Mouse (Mus musculus): ENCODE data around the gene Islr.

Islr gene

GRCm38 (mm10) chr9:58196610-58197567 lies 7.2 kb downstream of the Islr start:
- DNase-seq: no peak

GRCm38 (mm10) chr9:58196141-58196540 lies 8.0 kb downstream of the Islr start:
- DNase-seq: no peak

DNA sequence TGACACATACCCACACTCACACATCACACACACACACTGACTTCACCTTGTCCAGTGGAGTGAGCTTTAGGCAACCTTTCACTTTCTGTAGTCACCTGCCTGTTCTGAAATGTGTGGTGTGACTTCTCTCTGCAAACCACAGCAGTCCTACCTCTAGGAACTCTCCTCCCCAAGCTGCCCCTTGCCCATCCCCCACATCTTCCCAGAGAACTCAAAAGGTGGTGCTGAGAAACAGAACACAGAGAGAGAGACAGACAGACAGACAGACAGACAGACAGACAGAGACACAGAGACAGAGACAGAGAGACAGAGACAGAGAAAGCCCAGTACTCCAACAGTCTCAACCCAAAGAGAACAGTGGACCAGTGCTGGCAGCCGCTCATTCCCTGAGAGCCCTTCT lies 8.4 kb downstream of the Islr start:
- DNase-seq: no peak

GRCm38 (mm10) chr9:58194222-58194621 lies 9.9 kb downstream of the Islr start:
- DNase-seq: no peak

- no peak for DNase-seq
These were observed 19.6 kb downstream of the Islr start for GRCm38 (mm10) chr9:58184456-58184855.

DNA sequence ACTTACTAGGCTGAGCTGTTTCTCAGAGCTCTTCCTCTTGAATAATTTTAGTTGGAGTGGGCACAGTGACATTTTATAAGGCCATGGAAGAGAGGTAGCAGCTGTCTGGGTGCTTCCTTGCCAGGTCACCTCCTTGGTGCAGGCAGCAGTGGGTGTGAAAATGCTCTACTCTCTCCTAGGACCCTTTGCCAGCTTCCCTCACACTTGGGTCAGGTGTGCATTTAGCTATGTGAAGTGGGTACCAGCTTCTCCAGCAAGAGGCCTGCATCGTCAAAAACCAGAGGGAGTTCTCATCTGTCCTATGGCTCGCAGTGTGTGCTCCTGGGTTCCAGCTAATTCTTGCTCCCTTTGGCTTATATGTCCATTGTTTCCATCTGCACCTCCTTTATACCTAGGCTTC lies 24.7 kb downstream of the Islr start:
- DNase-seq: no peak

DNA sequence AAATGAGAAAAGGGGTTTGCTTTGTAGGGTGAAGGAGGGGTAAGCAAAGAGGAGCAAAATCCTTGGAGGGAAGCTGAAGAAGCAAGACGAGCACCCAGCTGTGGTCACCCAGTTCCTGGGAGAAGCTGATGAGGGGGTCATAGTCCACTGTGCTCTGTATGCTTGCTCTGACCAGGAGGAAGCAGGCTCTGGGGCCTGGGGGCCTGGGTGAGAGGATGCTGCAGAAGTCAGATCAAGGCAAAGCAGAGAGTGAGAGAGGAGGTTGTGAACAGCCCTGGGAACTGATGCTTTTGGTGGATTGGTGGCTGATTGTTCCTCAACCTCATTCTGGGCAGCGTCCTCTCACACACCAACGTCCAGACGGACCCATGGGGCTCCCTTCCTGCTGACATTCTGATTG lies 26.9 kb downstream of the Islr start:
- no peak for DNase-seq

DNA sequence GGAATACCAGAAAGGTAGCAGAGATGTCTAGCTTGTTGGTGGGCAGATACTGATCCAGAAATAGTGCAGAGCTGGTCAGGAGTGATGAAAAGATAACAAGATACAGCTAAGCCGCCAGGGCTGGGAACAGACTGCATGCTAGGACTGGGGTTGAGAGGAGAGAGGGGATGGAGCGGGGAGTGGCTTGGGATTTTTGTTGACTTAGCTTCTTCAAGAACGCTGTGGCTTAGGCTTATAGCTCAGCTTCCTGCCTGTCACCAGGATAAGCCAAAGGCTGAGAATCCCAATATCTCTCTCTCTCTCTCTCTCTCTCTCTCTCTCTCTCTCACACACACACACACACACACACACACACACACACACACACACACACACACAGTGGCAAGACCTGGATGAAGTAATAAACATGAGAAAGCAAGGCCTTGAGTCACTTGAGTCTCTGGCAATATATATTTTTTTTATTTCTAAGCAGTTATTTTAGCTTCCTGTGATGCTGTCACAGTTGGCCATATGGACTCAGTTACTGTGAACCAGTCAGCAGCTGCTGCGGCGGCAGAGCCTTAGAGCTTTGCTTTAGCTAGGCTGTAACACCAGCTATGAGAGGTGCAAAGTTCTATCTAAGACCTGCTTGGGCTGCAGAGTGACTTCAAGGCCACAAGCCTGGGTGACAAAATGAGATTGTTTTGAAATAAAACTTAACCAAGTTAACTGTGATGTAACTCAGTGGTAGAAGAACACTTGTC lies 28.2 kb downstream of the Islr start:
- DNase-seq: no peak

DNA sequence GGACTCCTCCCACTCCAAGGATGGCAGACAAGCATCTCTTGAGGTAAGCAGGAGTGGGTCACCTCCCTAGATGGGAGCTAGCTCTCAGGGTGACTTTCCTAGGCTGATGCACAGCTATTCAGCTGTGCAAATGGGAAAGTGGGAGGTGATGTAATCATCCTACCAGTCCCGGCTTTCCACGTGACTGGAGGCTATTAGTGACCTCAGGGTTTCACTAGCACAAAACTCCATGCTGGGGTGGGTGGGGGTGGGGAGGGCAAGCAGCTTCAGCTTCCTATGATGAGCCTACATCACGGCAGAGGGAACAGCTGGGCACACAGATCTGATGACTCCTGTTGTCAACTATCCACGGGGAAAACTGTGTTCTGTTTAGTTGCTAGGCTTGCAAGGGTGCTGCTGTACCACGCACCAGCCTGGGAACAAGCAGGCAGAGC lies 29.3 kb downstream of the Islr start:
- DNase-seq: no peak

GRCm38 (mm10) chr9:58172863-58173262 lies 31.2 kb downstream of the Islr start:
- DNase-seq: no peak

GRCm38 (mm10) chr9:58169426-58169825 lies 34.7 kb downstream of the Islr start:
- DNase-seq: no peak

GRCm38 (mm10) chr9:58168880-58169279 lies 35.2 kb downstream of the Islr start:
- no peak for DNase-seq

DNA sequence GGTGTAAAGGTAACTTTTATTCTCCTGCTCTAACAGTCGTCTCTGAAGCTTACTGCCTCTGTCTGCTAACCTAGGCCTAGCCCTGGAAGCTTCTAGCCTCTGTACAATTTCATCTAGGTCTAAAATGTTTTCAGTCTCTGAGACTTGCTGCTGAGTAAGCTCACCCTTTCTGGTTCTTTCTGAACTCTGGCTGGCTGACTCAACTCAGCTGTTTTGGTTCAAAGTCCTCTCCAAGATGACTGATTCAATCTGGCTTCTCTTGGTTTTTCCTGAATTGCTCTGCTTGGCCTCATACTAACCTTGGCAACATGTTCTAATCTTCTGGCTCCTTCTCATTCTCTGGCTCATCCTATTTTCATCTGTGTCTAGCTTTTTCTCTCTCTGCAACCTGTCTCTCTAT lies 38.3 kb downstream of the Islr start:
- no peak for DNase-seq

DNA sequence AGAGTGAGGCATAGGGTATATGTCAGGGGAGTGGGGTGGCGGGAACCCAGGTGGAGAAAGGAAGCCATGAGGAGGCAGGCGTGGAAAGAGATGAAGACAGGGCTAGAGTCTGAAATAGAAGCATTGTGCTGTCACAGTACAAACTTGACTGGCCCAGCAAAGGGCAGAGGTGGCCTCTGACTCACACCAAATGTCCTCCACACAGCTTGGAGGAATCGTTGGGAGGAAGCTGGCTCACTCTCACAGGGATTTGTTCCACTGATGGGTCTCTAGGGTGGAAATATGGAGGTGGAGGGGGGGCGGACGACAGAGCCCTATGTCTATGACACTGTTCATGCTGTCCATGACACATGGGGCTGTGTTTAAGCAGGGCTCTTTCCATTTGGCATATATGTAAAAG lies 41.0 kb downstream of the Islr start:
- DNase-seq: no peak

DNA sequence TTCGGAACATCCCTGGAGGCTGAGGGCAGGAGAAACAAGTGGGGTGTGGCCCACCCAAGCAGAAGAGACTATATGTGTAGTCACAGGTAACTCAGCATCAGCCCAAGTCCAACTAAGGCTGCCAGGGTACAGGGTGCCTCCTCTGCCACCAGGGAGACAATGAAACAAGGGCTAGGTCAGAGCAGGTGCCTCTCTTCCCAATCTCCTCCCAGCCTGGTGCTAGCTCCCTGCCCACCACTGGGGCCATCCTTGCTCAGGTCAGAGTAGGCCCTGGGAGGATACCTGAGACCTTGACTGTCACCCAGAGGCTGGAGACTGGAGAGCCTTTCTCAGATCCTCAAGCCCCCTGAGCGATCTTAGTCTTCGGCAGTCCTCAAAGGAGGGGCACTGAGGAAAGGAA lies 41.9 kb downstream of the Islr start:
- no peak for DNase-seq

DNA sequence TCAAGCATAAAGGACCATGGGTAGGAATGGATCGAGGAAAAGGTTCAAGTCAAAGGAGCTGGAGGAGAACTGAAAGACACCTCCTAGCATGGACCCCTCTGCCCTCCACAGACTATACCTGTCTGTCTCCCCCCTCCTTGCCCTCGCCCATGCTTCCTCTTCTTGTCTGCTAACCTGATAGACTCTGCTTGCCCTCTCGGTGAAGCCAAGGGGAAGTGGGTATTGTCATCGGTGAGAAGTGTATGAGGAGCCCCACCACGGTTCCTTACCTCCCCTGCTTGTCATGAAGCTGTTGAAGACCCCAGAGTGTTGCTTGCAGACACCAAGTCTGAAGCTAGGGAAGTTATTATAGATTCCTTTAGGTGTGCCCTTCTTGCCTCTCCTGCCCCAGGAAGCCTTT lies 43.8 kb downstream of the Islr start:
- no peak for DNase-seq

GRCm38 (mm10) chr9:58159855-58160254 lies 44.3 kb downstream of the Islr start:
- no peak for DNase-seq

DNA sequence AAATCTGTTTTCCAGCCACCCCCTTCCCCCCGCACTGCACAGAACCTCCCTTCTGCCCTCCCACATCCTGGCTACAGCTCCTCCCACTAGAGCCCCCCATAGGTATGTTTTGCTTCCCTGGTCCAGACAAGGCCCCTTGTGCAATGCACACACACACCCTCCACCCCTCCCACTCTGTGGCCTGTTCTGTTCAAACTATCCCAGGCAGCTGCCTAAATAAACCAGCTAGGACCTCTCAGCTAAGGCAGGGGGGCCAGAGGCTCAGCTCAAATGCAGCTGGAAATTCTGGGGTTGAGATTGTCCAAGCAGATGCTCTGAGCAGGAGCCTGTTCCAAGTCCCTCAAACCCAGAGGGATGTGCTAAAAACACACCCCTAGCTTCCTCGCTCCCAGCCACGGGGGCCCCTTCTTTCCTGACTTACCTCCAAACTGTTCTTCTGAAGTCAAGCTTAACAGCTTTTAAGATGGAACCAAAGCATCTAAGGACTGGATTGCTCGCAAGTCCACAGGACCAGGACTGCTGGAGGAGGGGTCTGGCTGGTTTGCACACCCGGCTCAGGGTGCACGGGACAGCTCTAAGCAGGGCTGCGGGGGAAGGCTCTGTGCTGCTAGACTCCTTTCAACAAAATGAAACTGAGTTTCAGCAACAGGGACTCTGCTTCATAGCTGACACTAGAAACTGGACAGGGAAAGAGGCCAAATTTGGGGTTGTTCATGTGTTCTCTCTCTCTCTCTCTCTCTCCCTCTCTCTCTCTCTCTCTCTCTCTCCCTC lies 45.4 kb downstream of the Islr start:
- no peak for DNase-seq

DNA sequence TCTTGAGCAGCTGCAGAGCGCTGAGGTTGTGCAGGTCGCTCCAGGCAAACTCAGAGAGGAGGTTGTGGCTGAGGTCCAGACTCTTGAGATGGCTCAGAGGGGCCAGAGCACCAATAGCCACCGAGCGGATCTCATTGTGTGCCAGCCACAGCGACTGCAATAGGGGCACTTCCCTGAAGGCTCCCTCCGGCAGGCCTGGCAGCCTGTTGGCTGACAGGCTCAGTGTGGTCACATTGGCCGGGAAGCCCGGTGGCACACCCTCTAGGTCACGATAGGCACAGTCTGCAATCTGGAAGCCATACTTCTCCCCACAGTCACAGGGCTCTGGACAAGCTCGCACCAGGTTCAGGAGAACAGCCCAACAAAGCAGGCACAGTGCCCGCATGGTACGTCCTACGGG lies 46.3 kb downstream of the Islr start:
- DNase-seq: no peak

DNA sequence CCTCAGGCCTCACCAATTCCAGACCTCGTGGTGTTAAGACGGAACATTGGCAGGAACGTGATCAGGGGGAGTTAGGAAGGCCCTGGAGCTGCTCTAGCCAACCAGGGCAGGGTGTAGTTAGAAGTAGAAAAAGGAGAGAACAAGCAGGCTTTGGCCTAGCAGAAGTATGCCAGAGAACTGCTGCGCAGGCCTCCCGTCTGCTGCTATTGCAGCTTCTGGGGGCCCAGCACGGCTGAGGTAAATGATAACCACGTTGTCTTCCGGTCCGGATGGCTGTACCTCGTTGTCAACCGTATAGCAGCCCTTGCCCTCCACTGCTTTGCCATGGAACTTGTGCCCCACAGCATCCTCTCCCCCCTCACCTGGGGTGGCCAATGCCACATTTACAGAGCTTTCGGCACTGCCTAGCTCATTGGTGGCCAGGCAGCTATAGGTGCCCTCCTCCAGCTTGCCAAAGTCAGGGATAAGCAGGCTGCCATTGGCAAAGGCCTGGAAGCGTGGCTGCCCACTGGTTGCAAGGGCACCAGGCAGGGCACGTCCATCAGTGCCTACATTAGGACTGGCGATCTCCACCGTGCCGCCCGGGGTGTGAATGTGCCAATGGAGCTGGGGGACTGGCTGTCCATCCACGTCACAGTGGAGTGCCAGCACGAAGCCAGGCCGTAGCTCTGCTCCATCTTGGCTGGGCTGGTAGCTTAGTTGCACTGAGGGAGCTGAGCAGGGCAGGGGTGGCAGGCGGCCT lies 47.1 kb downstream of the Islr start:
- no peak for DNase-seq

- no peak for DNase-seq
These were observed 48.7 kb downstream of the Islr start for GRCm38 (mm10) chr9:58155366-58155765.

DNA sequence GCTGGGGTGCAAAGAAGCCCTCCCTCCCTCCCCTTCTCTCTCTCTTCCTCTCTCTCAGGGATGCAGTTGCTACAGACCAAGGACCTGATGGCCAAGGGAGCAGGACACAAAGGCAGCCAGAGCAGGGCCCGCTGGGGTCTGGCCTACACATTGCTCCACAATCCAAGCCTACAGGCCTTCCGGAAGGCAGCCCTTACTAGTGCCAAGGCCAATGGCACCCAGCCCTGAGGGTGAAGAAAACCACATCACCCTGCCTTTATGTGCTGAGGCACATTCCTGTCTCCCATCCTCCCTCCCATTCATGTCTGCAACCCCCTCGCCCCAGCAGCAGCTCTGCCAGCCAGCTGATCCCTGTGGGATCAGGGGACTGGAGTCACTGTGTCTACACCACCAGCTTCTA lies 51.0 kb downstream of the Islr start:
- DNase-seq: no peak

Measured in spleen, adult 18-20 months (tissue).